ENCODE assay signal across 8 mouse cellular contexts in the genomic region with DNA sequence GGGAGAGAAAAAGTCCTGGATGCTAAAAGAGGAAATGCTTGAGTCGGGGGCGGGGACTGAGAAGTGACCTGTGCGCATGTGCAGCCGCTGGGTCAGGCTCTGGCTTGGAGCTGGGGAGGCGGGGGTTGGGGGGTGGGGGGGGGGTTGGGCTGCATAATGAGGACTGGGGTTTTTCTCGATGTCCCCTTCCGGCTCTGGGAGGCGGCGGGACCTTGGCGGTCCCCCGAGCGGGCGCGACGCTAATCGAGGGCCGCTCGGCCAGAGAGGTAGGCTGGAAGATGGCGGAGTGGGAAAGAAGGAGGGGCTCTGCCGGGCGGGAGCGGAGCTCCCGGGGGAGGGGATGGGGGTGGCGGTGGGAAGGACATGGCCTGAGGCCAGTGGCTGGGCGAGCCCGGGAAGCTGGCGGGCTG. TPM values are rescaled to one million over a fixed set of nuclear protein-coding genes. Genes with fewer than 3 reads are reported as not detected.
DNase-seq lines count a peak whose midpoint lies in the region; ATAC-seq and TF ChIP-seq lines count a peak whose summit lies in the region.

No protein-coding gene starts in this region.

- ATAC-seq in heart, embryonic 16.5 days (replicated peaks; ENCODE audit: extremely low read depth, insufficient read depth, low FRiP score): peak; percentile 83
- ATAC-seq in liver, embryonic 16.5 days (ENCODE audit: low read depth): peak; percentile 78
- peak; percentile 87 for ATAC-seq in neural tube, embryonic 12.5 days (ENCODE audit: low FRiP score, low read depth)

- H3K4me1 ChIP-seq in brown adipose tissue, adult 24 weeks (ENCODE audit: control insufficient read depth, insufficient read depth, insufficient read length, low read length): peaks cover 16% of the 10 kb centered on the region; the same call in 1 of the 2 replicates
- peaks cover 16% of the 10 kb centered on the region for H3K4me1 ChIP-seq in erythroblast, embryonic 14.5 days (ENCODE audit: control insufficient read depth)
- no peaks in the 10 kb centered on the region for H3K4me1 ChIP-seq in heart, embryonic 16.5 days (ENCODE audit: control insufficient read depth, insufficient read depth, low read length)
- no peaks in the 10 kb centered on the region; the same call in 1 of the 2 replicates for H3K4me1 ChIP-seq in liver, embryonic 16.5 days (ENCODE audit: control insufficient read depth, low read depth, low read length)
- peaks cover 3% of the 10 kb centered on the region; the same call in 1 of the 2 replicates for H3K4me1 ChIP-seq in neural tube, embryonic 12.5 days
- H3K4me1 ChIP-seq in thymus, adult 2 months (replicated peaks; ENCODE audit: control insufficient read depth, insufficient read depth, low read length): peaks cover 2% of the 10 kb centered on the region; the same call in 1 of the 2 replicates

- H3K27ac ChIP-seq in brown adipose tissue, adult 24 weeks (replicated peaks; ENCODE audit: low read depth, low read length): peak overlapping the region; percentile 92
- H3K27ac ChIP-seq in heart, embryonic 16.5 days (ENCODE audit: low read length): peak overlapping the region; percentile 95
- peak overlapping the region; percentile 94 for H3K27ac ChIP-seq in liver, embryonic 16.5 days (ENCODE audit: low read length)
- peak overlapping the region; percentile 72 for H3K27ac ChIP-seq in neural tube, embryonic 12.5 days
- H3K27ac ChIP-seq in thymus, adult 2 months (ENCODE audit: control insufficient read depth, insufficient read depth, low read length): peak overlapping the region; percentile 87

- peak overlapping the region; percentile 48 for H3K4me3 ChIP-seq in brown adipose tissue, adult 24 weeks (ENCODE audit: insufficient read depth, low read depth, low read length)
- peak overlapping the region; percentile 85 for H3K4me3 ChIP-seq in erythroblast, embryonic 14.5 days (replicated peaks)
- peak overlapping the region; percentile 57 for H3K4me3 ChIP-seq in heart, embryonic 16.5 days (ENCODE audit: low read length)
- H3K4me3 ChIP-seq in liver, embryonic 16.5 days (ENCODE audit: low read depth, low read length): peak overlapping the region; percentile 71
- H3K4me3 ChIP-seq in neural tube, embryonic 12.5 days: peak overlapping the region; percentile 40
- peak overlapping the region; percentile 96 for H3K4me3 ChIP-seq in thymus, adult 2 months (ENCODE audit: control insufficient read depth, insufficient read depth, low read length)

- no peak for TF ChIP-seq CTCF in thymus, adult 2 months (IDR thresholded peaks at IDR 0.05; ENCODE audit: borderline replicate concordance, control insufficient read depth, extremely low read depth, insufficient read depth, low read length, poor library complexity)

- H3K27me3 ChIP-seq in erythroblast, embryonic 14.5 days (ENCODE audit: control insufficient read depth): no peaks in the 10 kb centered on the region
- no peaks in the 10 kb centered on the region for H3K27me3 ChIP-seq in heart, embryonic 16.5 days (ENCODE audit: control insufficient read depth, insufficient read depth, low read length)
- H3K27me3 ChIP-seq in liver, embryonic 16.5 days (ENCODE audit: control insufficient read depth, insufficient read depth, low read depth, low read length): no peaks in the 10 kb centered on the region
- H3K27me3 ChIP-seq in neural tube, embryonic 12.5 days (replicated peaks): no peaks in the 10 kb centered on the region
- no peaks in the 10 kb centered on the region for H3K27me3 ChIP-seq in thymus, adult 2 months (ENCODE audit: control insufficient read depth, insufficient read depth, low read length)

- H3K36me3 ChIP-seq in erythroblast, embryonic 14.5 days (ENCODE audit: control insufficient read depth): peaks cover 17% of the 10 kb centered on the region
- no peaks in the 10 kb centered on the region for H3K36me3 ChIP-seq in heart, embryonic 16.5 days (ENCODE audit: control insufficient read depth, insufficient read depth)
- no peaks in the 10 kb centered on the region for H3K36me3 ChIP-seq in liver, embryonic 16.5 days (ENCODE audit: control insufficient read depth, insufficient read depth)
- H3K36me3 ChIP-seq in neural tube, embryonic 12.5 days: no peaks in the 10 kb centered on the region
- no peaks in the 10 kb centered on the region for H3K36me3 ChIP-seq in thymus, adult 2 months (ENCODE audit: control insufficient read depth, insufficient read depth, low read length)

- H3K4me2 ChIP-seq in heart, embryonic 16.5 days (ENCODE audit: low read depth, low read length): peak overlapping the region; percentile 59
- H3K4me2 ChIP-seq in liver, embryonic 16.5 days (ENCODE audit: low read depth, low read length): peak overlapping the region; percentile 51
- H3K4me2 ChIP-seq in neural tube, embryonic 12.5 days (replicated peaks): peak overlapping the region; percentile 53

- 10% methylated on average over 25 of the region's 27 CpGs for WGBS in heart, embryonic 16.5 days
- WGBS in liver, embryonic 16.5 days (ENCODE audit: insufficient replicate concordance): 23% methylated on average over 26 of the region's 27 CpGs
- WGBS in neural tube, embryonic 12.5 days: 31% methylated on average over 23 of the region's 27 CpGs
- WGBS in thymus, adult 2 months: 2% methylated on average over 26 of the region's 27 CpGs

- H3K9me3 ChIP-seq in erythroblast, embryonic 14.5 days (ENCODE audit: control insufficient read depth, low read length): no peaks in the 10 kb centered on the region
- no peaks in the 10 kb centered on the region for H3K9me3 ChIP-seq in heart, embryonic 16.5 days (replicated peaks; ENCODE audit: control insufficient read depth, low read length)
- H3K9me3 ChIP-seq in liver, embryonic 16.5 days (replicated peaks; ENCODE audit: control insufficient read depth, low read length): no peaks in the 10 kb centered on the region
- H3K9me3 ChIP-seq in neural tube, embryonic 12.5 days: no peaks in the 10 kb centered on the region

- H3K9ac ChIP-seq in heart, embryonic 16.5 days (ENCODE audit: low read length): peak overlapping the region; percentile 75
- peak overlapping the region; percentile 76 for H3K9ac ChIP-seq in liver, embryonic 16.5 days (ENCODE audit: low read depth, low read length)
- peak overlapping the region; percentile 48 for H3K9ac ChIP-seq in neural tube, embryonic 12.5 days

- peak; percentile 32 to 56 for DNase-seq in CD8-positive naive resting alpha-beta T cell, adult 2 months (ENCODE audit: low read depth in 2 of 2, low spot score in 2 of 2)
- DNase-seq in kidney, postnatal 14 days: peak; percentile 85
- peak; percentile 68 for DNase-seq in thymus, adult 2 months

- TF ChIP-seq POLR2A in thymus, adult 2 months (IDR thresholded peaks at IDR 0.05; ENCODE audit: control insufficient read depth, extremely low read depth, insufficient read depth, low read length, poor library complexity): no peak

RNA-seq across cellular contexts. Expression of gene Xiap, which starts 8.3 kb away (rescaled TPM):
- polyA plus RNA-seq in brown adipose tissue, adult 24 weeks (2012; ENCODE audit: insufficient read depth, insufficient read length, missing spikeins): 27.7 and 28.5 TPM in 2 replicates
- 1.3 and 2.0 TPM in 2 replicates for polyA plus RNA-seq in erythroblast, embryonic 14.5 days (2012)
- 9.7 and 10.1 TPM in 2 replicates for polyA plus RNA-seq in heart, embryonic 16.5 days (2015; fragmentation: Nextera tagmentation; extraction: Ambion mirVana)
- polyA plus RNA-seq in liver, embryonic 16.5 days (2015; fragmentation: Nextera tagmentation; extraction: Ambion mirVana): 6.8 and 6.9 TPM in 2 replicates
- 11.5 and 12.4 TPM in 2 replicates for polyA plus RNA-seq in neural tube, embryonic 12.5 days (2016; fragmentation: Nextera tagmentation; extraction: Ambion mirVana)
- 9.5 and 11.3 TPM in 2 replicates for polyA plus RNA-seq in thymus, adult 2 months (2012; rRNA removed)

Comparison
In these comparisons a context has a peak if more than half of its experiments do, and no peak if none do; other contexts are left out.
1. Peak in every context shown above with its lines: DNase-seq, ATAC-seq, H3K4me3 ChIP-seq and H3K27ac ChIP-seq.
2. H3K4me3 ChIP-seq: peak in every context shown above with its lines; median percentile 96 in thymus, adult 2 months; 85 in erythroblast, embryonic 14.5 days; 71 in liver, embryonic 16.5 days; 57 in heart, embryonic 16.5 days; 48 in brown adipose tissue, adult 24 weeks; 40 in neural tube, embryonic 12.5 days.